In the genomic region with DNA sequence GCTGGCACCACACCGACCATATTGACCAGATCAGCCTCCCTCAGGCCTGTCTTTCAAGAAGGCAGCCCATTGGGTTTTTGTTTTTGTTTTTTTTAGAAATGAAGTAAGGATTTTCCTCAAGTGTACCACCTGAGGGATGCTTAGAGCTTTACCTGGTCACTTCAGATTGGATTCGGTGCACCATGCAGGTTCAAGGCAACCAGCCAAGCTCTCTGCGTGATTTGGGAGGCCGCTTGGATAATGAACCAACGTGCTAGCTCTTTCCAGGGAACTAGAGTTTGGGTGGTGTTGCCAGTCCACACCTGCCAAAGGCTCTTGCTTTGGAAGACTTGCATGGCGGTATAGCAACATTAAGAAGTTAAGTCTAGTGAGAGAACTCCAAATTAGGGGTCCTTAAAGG, we compare ENCODE assay signal across 15 mouse cellular contexts.
DNase-seq lines count a peak whose midpoint lies in the region; ATAC-seq lines count a peak whose summit lies in the region.
"Had no signal": no experiment of that assay in that cellular context is flagged by ENCODE, and none has a peak within 500 bp of the region (broad histone marks: within the 10 kb centered on the region; RNA-seq: fewer than 3 reads in every experiment).

No protein-coding gene starts in this region.

- no peak for ATAC-seq in cerebellum, adult (ENCODE audit: insufficient number of reproducible peaks, low FRiP score, low TSS enrichment)
- ATAC-seq: activated CD4-positive, CD25-positive, alpha-beta regulatory T cell, adult 4 months; forebrain, embryonic 13.5 days; forebrain, embryonic 15.5 days; forebrain, postnatal 0 days; Patski had no signal

- peak; percentile 73 to 77 for DNase-seq in cerebellum, postnatal 14 days
- no peak for DNase-seq in cerebellum, adult 9-11 months
- DNase-seq in cerebellum, postnatal 36 days, result peak; percentile 32 to 36
- no peak for DNase-seq in neural tube, embryonic 10.5 days (ENCODE audit: extremely low spot score, low spot score)
- DNase-seq: adrenal gland, adult 8-10 months; adrenal gland, postnatal 14 days; adrenal gland, postnatal 36 days; cerebellum, adult 11-12 months; cerebellum, adult 8-10 months; forebrain, postnatal 0 days had no signal

Comparison
In these comparisons a context has a peak if more than half of its experiments do, and no peak if none do; other contexts are left out.
1. DNase-seq: peak in cerebellum, postnatal 14 days (2 of 2) and cerebellum, postnatal 36 days (2 of 2); none in cerebellum, adult 9-11 months (single experiment) and neural tube, embryonic 10.5 days (single experiment).